Mouse (Mus musculus): ENCODE data around the gene Kcnb1. TPM values are rescaled to one million over a fixed set of nuclear protein-coding genes. Genes with fewer than 3 reads are reported as not detected.

Kcnb1 gene
- polyA plus RNA-seq, 1 experiment from 2014 or later: 1.1 TPM

- Histone ChIP-seq H3K27ac (no peak overlapping the region), H3K4me2 (replicated peaks) (no peak overlapping the region), H3K9ac (no peak overlapping the region), H3K9me3 (no peaks in the 10 kb centered on the region), H3K36me3 (peaks cover 16% of the 10 kb centered on the region; the same call in 1 of the 2 replicates), H3K4me3 (replicated peaks) (no peak overlapping the region), H3K27me3 (replicated peaks) (no peaks in the 10 kb centered on the region), H3K4me1 (replicated peaks) (peaks cover 16% of the 10 kb centered on the region)
- no peak for ATAC-seq
- WGBS: 31% methylated on average over 6 of the region's 6 CpGs
Measured at GRCm38 (mm10) chr2:167066528-167067516, 123.1 kb downstream of the Kcnb1 start.

- H3K27me3 ChIP-seq (replicated peaks): no peaks in the 10 kb centered on the region
- ATAC-seq: no peak
- 58% methylated on average over 1 of the region's 1 CpGs for WGBS
- H3K36me3 ChIP-seq: peaks cover 16% of the 10 kb centered on the region; the same call in 1 of the 2 replicates
- no peak overlapping the region for H3K4me3 ChIP-seq (replicated peaks)
- 0 out of 2 replicates have a peak overlapping the region, but pooled peaks have one; percentile 36 for H3K27ac ChIP-seq
- no peak overlapping the region for H3K9ac ChIP-seq
- no peak overlapping the region for H3K4me2 ChIP-seq (replicated peaks)
- H3K4me1 ChIP-seq (replicated peaks): peaks cover 20% of the 10 kb centered on the region
- no peaks in the 10 kb centered on the region for H3K9me3 ChIP-seq
Measured at GRCm38 (mm10) chr2:167066031-167066430, 123.9 kb downstream of the Kcnb1 start.

- Histone ChIP-seq H3K4me3 (replicated peaks) (peak overlapping the region; percentile 75), H3K4me2 (replicated peaks) (peak overlapping the region; percentile 64), H3K9ac (peak overlapping the region; percentile 58), H3K9me3 (no peaks in the 10 kb centered on the region), H3K36me3 (peaks cover 16% of the 10 kb centered on the region; the same call in 1 of the 2 replicates), H3K4me1 (replicated peaks) (peaks cover 27% of the 10 kb centered on the region), H3K27ac (peak overlapping the region; percentile 56), H3K27me3 (replicated peaks) (no peaks in the 10 kb centered on the region)
- no peak for ATAC-seq
- WGBS: 19% methylated on average over 9 of the region's 9 CpGs
Measured at GRCm38 (mm10) chr2:167064601-167065295, 125.2 kb downstream of the Kcnb1 start.

GRCm38 (mm10) chr2:167063906-167064496 lies 126.0 kb downstream of the Kcnb1 start:
- WGBS: under 1% methylated on average over 7 of the region's 7 CpGs
- Histone ChIP-seq H3K4me1 (replicated peaks) (peaks cover 32% of the 10 kb centered on the region), H3K4me3 (replicated peaks) (peak overlapping the region; percentile 75), H3K9ac (peak overlapping the region; percentile 71), H3K27me3 (replicated peaks) (no peaks in the 10 kb centered on the region), H3K4me2 (replicated peaks) (peak overlapping the region; percentile 64), H3K9me3 (no peaks in the 10 kb centered on the region), H3K27ac (peak overlapping the region; percentile 74), H3K36me3 (peaks cover 16% of the 10 kb centered on the region; the same call in 1 of the 2 replicates)
- no peak for ATAC-seq

GRCm38 (mm10) chr2:167062965-167063880 lies 126.7 kb downstream of the Kcnb1 start, which contains the start of gene Znfx1:
Znfx1 (minus strand) TSS chr2:167063015.
- Histone ChIP-seq H3K4me3 (replicated peaks) (peak within 1 kb of the TSS; percentile 75), H3K9ac (peak within 1 kb of the TSS; percentile 82), H3K4me1 (replicated peaks) (peaks cover 32% of the 10 kb centered on the region), H3K27ac (peak within 1 kb of the TSS; percentile 93), H3K36me3 (peaks cover 16% of the 10 kb centered on the region; the same call in 1 of the 2 replicates), H3K27me3 (replicated peaks) (no peaks in the 10 kb centered on the region), H3K4me2 (replicated peaks) (peak within 1 kb of the TSS; percentile 75), H3K9me3 (no peaks in the 10 kb centered on the region)
- peak; percentile 92 for ATAC-seq
- WGBS: under 1% methylated on average over 57 of the region's 57 CpGs

GRCm38 (mm10) chr2:167062497-167062911 lies 127.5 kb downstream of the Kcnb1 start:
- Histone ChIP-seq H3K4me3 (replicated peaks) (peak overlapping the region; percentile 75), H3K4me2 (replicated peaks) (peak overlapping the region; percentile 75), H3K27me3 (replicated peaks) (no peaks in the 10 kb centered on the region), H3K9ac (peak overlapping the region; percentile 82), H3K36me3 (peaks cover 16% of the 10 kb centered on the region; the same call in 1 of the 2 replicates), H3K4me1 (replicated peaks) (peaks cover 32% of the 10 kb centered on the region), H3K27ac (peak overlapping the region; percentile 93), H3K9me3 (no peaks in the 10 kb centered on the region)
- under 1% methylated on average over 52 of the region's 60 CpGs for WGBS
- peak; percentile 93 for ATAC-seq

- H3K27ac ChIP-seq: no peak overlapping the region
- H3K36me3 ChIP-seq: peaks cover 19% of the 10 kb centered on the region; the same call in 1 of the 2 replicates
- H3K4me1 ChIP-seq (replicated peaks): peaks cover 32% of the 10 kb centered on the region
Measured at GRCm38 (mm10) chr2:167061381-167062034, 128.4 kb downstream of the Kcnb1 start.

GRCm38 (mm10) chr2:167060761-167061160 lies 129.2 kb downstream of the Kcnb1 start:
- Histone ChIP-seq H3K4me2 (replicated peaks) (peak overlapping the region; percentile 75), H3K4me1 (replicated peaks) (peaks cover 30% of the 10 kb centered on the region), H3K9me3 (no peaks in the 10 kb centered on the region), H3K27me3 (replicated peaks) (no peaks in the 10 kb centered on the region), H3K36me3 (peaks cover 15% of the 10 kb centered on the region; the same call in 1 of the 2 replicates), H3K4me3 (replicated peaks) (0 out of 2 replicates have a peak overlapping the region, but pooled peaks have one; percentile 18), H3K9ac (0 out of 2 replicates have a peak overlapping the region, but pooled peaks have one; percentile 30), H3K27ac (peak overlapping the region; percentile 70)
- no peak for ATAC-seq

More at GRCm38 (mm10) chr2:167061381-167062034, 128.4 kb downstream of the Kcnb1 start:
- peak overlapping the region; percentile 75 for H3K4me2 ChIP-seq (replicated peaks)
- ATAC-seq: no peak
- peak overlapping the region; percentile 82 for H3K9ac ChIP-seq
- H3K4me3 ChIP-seq (replicated peaks): peak overlapping the region; percentile 75
- 23% methylated on average over 11 of the region's 11 CpGs for WGBS
- H3K9me3 ChIP-seq: no peaks in the 10 kb centered on the region
- no peaks in the 10 kb centered on the region for H3K27me3 ChIP-seq (replicated peaks)

- Histone ChIP-seq H3K27me3 (replicated peaks) (no peaks in the 10 kb centered on the region), H3K4me3 (replicated peaks) (peak overlapping the region; percentile 18; the same call in 1 of the 2 replicates), H3K4me2 (replicated peaks) (peak overlapping the region; percentile 75), H3K27ac (peak overlapping the region; percentile 70), H3K9me3 (no peaks in the 10 kb centered on the region), H3K36me3 (peaks cover 14% of the 10 kb centered on the region; the same call in 1 of the 2 replicates), H3K9ac (0 out of 2 replicates have a peak overlapping the region, but pooled peaks have one; percentile 30), H3K4me1 (replicated peaks) (peaks cover 28% of the 10 kb centered on the region)
- no peak for ATAC-seq
- 53% methylated on average over 3 of the region's 3 CpGs for WGBS
Measured at GRCm38 (mm10) chr2:167060360-167060759, 129.6 kb downstream of the Kcnb1 start.

GRCm38 (mm10) chr2:167059960-167060359 lies 130.0 kb downstream of the Kcnb1 start:
- no peak for ATAC-seq
- peak overlapping the region; percentile 18; the same call in 1 of the 2 replicates for H3K4me3 ChIP-seq (replicated peaks)
- peak overlapping the region; percentile 70 for H3K27ac ChIP-seq

More at GRCm38 (mm10) chr2:167059960-167060359, 130.0 kb downstream of the Kcnb1 start:
- WGBS: 53% methylated on average over 12 of the region's 12 CpGs
- H3K9me3 ChIP-seq: no peaks in the 10 kb centered on the region
- peak overlapping the region; percentile 75 for H3K4me2 ChIP-seq (replicated peaks)
- peak overlapping the region; percentile 30; the same call in 1 of the 2 replicates for H3K9ac ChIP-seq
- peaks cover 28% of the 10 kb centered on the region for H3K4me1 ChIP-seq (replicated peaks)
- H3K36me3 ChIP-seq: peaks cover 14% of the 10 kb centered on the region
- H3K27me3 ChIP-seq (replicated peaks): no peaks in the 10 kb centered on the region
